Mouse (Mus musculus): ENCODE measurements around the gene Zfp609.
"Not testable (repeated sequence)": the region's sequence is repeated elsewhere in the genome, so short reads cannot be mapped to it uniquely, and the experiment has no call there.

Gene Zfp609

DNA sequence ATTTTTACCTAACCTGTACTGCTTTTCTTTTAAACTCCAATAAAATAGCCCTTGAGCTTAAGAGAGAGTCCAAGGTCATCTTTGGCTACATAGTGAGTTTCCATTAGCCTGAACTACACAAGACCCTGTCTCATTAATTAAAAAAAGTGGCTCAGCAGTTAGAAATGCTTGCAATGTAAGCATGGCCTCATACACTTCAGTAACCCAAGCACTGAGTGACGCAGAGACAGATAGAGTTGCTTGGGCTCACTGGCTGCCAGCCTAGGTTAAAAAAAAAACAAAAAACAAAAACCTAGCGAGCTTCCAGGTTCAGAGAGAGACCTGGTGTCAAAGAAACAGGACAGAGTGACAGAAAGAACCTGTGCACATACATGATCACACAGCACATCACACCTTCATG lies 14.5 kb downstream of the Zfp609 start:
- no peak for DNase-seq

GRCm38 (mm10) chr9:65811784-65812183 lies 15.6 kb downstream of the Zfp609 start:
- DNase-seq: no peak

- DNase-seq: peak; percentile 63
These were observed 19.5 kb downstream of the Zfp609 start for GRCm38 (mm10) chr9:65807818-65808217.

- no peak for DNase-seq
These were observed 20.1 kb downstream of the Zfp609 start for GRCm38 (mm10) chr9:65807251-65807650.

- DNase-seq: peak; percentile 84
These were observed 27.6 kb downstream of the Zfp609 start for GRCm38 (mm10) chr9:65799770-65800169.

GRCm38 (mm10) chr9:65795651-65796050 lies 31.7 kb downstream of the Zfp609 start:
- no peak for DNase-seq

DNA sequence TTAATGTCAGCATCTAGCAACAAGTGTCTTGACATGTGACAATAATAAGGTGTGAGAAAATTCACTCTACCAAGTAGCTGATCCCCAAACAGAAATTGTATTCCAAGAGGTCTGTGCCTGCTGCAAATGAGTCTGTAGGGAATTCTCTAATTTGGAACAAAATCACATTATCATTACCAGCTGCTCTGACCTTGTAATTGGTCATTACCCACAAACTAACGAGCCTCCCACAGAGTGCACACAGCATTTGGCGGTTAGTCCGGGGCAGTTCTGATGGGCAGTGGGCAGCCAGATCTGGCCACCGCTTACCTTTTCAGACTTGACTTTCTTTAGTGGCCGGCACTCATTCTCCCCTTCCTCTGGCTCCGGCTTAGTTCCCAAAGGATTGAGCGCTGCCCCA lies 33.1 kb downstream of the Zfp609 start:
- no peak for DNase-seq

DNA sequence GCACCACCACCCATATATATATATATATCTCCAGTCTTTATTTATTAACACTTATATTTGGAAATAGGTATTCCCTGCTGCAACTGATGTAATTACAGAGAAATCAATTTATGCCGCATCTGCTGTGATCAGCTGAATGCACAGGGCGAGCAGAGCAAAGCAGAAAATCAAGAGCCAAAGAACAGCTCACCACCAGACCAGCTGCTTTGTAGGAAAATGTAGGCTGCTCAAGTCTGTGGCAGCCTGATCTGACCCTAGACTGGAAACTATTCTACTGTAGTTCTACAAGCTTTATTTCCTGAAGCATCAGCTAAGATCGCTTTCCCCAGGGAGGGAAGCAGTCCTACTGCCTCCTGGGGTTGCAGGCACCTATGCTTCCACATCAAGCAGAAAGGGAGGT lies 33.9 kb downstream of the Zfp609 start:
- DNase-seq: no peak

GRCm38 (mm10) chr9:65793086-65793485 lies 34.3 kb downstream of the Zfp609 start:
- DNase-seq: no peak

DNA sequence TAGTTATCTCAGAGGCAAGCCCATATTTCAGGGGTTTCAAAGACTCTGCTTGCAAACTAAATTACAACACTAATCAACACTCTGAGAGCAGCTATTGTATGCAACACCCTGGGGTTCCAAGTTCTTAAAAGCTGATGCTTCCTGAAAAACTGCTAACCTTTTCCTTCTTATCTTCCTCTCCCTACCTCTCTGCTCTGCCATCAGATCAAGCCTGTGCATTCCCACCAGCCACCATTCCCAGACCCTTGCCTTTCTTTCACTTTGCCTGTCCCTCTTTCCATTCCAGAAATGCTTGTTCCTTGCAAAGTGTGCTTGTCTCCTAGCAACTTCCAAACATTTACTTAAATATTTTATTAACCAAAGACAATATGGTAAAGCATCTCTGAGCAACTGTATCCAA lies 35.5 kb downstream of the Zfp609 start:
- DNase-seq: no peak

- no peak for DNase-seq
These were observed 36.3 kb downstream of the Zfp609 start for GRCm38 (mm10) chr9:65791106-65791505.

DNA sequence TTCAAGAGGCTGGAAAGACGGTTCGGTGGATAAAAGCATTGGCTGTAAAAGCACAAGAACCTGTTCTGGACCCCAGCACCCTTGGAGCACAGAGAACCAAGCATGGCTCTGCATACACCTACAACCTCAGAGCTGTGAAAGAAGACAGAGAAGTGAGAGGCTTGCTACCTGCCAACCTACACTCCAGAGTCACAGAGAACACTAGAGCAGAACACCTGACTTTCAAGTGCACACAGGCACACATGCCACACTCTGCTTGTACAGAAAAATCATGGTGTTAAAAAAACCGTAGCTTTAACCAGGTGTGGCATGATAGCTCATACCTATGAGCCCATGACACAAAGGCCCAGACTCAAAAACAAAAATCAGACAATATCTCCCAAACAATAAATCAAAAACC lies 37.6 kb downstream of the Zfp609 start:
- no peak for DNase-seq

DNA sequence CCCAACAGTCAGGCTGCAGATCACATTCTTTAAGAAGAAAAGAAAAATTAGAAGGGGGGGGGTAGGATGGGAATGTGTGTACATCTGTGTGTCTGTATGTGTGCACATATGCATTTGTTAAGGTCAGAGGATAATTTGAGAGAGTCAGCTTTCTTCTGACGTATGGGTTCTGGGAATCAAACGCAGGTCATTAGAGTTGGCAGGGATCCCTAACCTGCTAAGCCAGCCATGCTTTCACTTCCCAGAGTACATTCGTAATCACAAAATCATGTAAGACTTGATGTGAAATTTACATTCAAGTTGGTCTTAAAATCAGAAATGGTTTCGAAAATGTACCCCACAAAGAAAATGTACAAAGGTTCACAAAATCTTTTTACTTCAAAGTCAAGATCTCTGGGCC lies 38.8 kb downstream of the Zfp609 start:
- DNase-seq: no peak

- DNase-seq: no peak
These were observed 39.5 kb downstream of the Zfp609 start for GRCm38 (mm10) chr9:65787829-65788344.

DNA sequence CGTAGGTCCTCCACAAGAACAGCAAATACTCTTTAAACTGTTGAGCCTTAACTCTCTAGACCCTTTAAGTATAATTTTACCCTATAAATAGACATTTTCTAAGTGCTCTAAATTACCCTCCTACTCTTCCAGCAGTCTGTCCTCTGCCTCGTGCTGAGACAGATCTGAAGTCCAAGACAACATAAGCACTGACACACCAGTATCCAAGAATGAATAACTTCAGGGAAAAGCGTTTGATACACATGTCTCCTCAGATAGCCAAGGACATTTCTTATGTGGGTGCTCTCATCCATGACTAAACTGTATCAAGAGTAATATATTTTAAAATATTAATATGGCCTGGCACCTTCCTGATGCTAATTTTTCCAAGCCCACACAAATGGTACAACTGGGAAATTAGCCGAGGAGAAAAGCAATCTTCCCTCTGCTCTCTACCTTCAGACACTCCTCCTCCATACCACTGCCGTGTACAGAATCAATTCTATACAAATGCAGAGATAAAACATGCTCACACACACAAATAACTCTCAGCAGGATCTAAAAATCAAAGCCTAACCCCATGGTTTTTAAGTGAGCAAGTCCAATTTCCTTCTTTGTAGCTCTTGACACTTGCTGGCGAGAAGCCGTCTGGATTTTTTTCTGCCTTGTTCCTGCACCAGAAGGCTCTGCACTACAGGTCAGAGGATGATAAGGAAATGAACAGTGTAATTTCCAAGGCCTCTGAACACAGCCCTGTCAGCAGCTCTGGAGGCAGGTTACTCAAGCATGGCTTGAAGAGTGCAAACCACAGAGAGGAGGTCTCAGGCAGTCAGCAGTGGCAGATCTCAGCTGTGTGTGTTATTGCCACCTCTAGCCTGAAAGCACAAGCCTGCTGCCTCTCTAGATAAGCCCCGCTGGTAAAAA lies 40.2 kb downstream of the Zfp609 start:
- peak; percentile 77 for DNase-seq

DNA sequence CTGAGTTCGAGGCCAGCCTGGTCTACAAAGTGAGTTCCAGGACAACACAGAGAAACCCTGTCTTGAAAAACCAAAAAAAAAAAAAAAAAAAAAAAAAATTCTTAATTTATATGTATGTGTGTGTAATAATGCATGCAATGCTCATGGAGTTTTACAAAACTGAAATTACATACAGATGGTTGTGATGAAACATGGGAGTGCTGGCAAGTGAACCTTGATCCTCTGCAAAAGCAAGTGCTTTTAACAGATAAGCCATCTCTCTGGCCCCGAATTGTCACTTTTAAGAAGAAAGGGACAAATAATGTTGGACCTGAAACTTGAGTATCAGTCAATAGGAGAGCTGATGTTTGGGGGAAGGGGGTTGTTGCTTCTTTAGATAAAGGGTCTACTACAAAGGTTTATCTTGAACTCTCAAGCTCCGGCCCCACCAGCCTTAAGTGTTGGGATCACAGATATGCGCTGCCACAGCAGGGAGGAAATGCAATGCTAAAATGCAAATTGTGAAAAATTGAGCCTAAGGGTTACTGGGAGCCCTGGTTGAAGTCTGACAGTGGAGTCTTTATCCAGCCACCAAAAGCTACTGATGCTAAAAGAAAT lies 41.5 kb downstream of the Zfp609 start:
- DNase-seq: no peak

DNA sequence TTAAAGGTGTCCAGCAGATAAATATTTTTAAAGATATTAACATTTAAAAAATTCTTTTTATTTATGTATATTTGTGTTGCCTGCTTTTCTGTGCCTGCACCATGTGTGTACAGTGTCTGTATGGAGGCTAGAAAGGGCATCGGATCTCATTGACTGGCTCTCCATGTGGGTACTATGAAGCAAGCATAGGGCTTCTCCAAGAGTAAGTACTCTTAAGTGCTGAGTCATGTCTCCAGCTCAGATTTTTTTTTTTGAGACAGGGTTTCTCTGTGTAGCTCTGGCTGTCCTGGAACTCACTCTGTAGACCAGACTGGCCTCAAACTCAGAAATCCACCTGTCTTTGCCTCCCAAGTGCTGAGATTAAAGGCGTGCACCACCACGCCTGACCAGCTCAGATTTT lies 47.7 kb downstream of the Zfp609 start:
- not testable (repeated sequence) for DNase-seq

GRCm38 (mm10) chr9:65776874-65777432 lies 50.4 kb downstream of the Zfp609 start:
- no peak for DNase-seq

GRCm38 (mm10) chr9:65776137-65776872 lies 51.1 kb downstream of the Zfp609 start:
- no peak for DNase-seq

- no peak for DNase-seq
These were observed 53.6 kb downstream of the Zfp609 start for GRCm38 (mm10) chr9:65773783-65774182.

GRCm38 (mm10) chr9:65771011-65771664 lies 56.2 kb downstream of the Zfp609 start:
- no peak for DNase-seq

GRCm38 (mm10) chr9:65762728-65763127 lies 64.6 kb downstream of the Zfp609 start:
- DNase-seq: no peak

DNA sequence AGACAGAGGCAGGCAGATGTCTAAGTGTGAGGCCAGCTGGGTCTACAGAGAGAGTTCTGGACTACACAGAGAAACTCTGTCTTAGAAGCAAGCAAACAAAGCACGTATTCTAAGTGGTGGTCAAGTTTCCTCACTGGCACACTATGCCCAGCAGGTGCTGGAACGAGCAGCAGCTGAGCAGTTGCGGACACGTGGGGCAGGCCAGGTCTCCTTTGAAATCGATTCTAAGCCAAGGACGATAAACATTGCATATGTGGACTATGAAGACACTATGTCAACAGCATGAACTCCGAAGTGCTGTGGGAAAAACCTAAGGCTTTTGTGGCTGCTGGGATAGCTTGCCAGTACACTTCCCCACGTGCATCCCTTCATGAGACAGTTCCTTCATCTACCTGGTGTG lies 67.4 kb downstream of the Zfp609 start:
- no peak for DNase-seq

All from cerebellum, adult 9-10 months (tissue).